Mouse (Mus musculus): Measurements from ENCODE around the gene Acadm.

- TF ChIP-seq CTCF (IDR thresholded peaks at IDR 0.05) (no peak), EP300 (IDR thresholded peaks at IDR 0.05; ENCODE audit: insufficient read depth, low read depth, low read length) (no peak), POLR2A (IDR thresholded peaks at IDR 0.05; ENCODE audit: insufficient read depth, low read depth, low read length) (no peak)
These were observed 58.1 kb downstream of the Acadm start for GRCm38 (mm10) chr3:153886296-153886695.

Measured in heart, adult 2 months (tissue).